Mouse (Mus musculus): ENCODE data around the gene Ulk4.

Ulk4 gene

GRCm38 (mm10) chr9:121019932-121020331 lies 257.1 kb downstream of the Ulk4 start:
- DNase-seq (ENCODE audit: low spot score) = no peak

- DNase-seq (ENCODE audit: low spot score) = peak; percentile 78
Measured at GRCm38 (mm10) chr9:121018524-121019315, 258.3 kb downstream of the Ulk4 start.

DNA sequence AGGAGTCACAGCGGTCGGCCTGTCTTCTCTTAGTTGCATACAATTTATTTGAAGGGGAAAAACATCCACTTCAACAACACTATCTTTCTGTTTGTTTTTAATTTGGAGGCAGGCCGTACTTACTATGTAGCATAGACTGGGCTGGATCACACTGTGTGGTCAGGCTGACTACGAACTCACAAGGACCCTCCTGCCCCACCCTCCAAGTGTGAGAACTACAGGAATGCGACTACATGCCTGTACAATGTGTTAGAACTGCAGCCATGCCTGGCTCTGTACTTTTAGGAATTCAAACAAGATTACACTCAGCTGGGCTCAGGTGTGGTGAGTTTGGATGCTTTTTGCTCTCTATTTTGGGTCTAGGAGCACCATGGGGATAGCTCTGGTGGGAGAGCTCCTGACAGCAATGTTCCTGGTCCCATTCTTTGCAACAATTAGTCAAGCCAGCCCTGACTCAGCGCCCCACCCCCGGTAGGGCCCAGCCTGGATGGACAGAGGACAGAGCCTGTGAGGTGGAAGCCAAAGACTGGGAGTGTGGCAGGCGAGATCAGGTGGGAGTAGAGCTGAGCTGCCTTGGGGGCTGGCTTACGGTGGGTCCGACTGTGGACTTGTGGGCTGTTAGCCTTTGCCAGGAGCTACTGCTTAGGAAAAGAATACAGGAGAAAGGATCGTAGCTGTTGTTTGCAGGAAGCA lies 261.0 kb downstream of the Ulk4 start:
- DNase-seq (ENCODE audit: low spot score) = peak; percentile 64

DNA sequence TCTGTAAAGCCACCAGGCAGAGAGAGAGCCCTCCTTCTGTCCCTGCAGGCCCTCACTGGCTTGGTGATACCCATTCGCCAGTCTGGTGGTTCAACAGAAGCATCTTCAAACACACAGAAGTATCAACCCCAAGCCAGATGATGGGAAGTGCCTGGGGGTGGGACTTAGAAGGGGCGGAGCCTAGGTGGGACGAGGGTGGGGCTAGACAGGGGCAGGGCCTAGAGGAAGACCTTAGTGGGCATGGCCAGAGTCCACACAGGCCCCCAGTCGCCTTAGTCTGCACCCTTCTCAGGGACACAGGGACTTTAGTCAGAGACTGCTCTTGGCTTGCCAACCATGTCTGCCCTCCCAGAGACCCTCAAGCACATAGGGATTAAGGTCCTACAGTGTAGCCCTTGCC lies 265.5 kb downstream of the Ulk4 start:
- DNase-seq (ENCODE audit: low spot score) = peak; percentile 50

DNA sequence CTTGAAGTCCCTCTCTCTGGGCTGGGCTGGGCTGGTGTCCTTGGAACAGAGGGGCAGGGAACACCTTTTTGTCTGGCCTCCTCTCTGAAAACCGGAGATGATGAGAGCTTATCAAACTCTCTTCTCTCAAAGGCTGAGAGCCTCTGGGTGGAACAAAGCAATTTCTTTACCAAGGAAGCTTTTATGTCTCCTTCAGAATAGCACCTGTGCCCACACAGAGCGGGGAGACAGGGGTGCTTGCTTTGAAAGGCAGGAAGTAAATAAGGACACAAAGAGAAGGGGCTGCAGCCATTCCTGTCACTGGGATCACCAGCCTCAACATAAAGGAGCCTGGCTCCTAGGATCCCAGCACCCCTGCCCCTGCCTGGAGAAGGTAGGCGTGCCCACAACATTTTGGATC lies 266.5 kb downstream of the Ulk4 start:
- DNase-seq (ENCODE audit: low spot score) = no peak

DNA sequence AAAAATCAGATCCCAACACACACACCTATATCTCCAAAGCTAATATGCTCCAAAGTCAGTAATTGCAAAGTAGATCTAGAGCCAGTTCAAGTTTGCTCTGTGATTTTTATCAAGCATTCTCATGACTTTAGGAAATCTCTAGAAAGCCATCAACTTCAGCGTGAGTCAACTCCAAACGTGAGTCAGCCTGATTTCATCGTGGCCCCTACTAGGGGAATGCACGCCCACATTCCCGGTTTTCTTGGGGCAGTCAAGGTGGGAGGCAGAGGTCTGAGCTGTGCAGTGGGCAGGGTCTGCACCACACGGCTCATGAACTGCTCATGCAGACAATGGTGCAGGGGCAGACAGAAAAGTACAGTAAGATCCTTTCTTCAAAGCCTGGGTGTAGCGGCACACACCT lies 271.0 kb downstream of the Ulk4 start:
- no peak for DNase-seq (ENCODE audit: low spot score)

- DNase-seq (ENCODE audit: low spot score) = peak; percentile 59
Measured at GRCm38 (mm10) chr9:121001681-121002540, 275.1 kb downstream of the Ulk4 start.

GRCm38 (mm10) chr9:121000641-121001320 lies 276.2 kb downstream of the Ulk4 start:
- DNase-seq (ENCODE audit: low spot score) = no peak

GRCm38 (mm10) chr9:120998696-120999095 lies 278.3 kb downstream of the Ulk4 start:
- DNase-seq (ENCODE audit: low spot score) = no peak

DNA sequence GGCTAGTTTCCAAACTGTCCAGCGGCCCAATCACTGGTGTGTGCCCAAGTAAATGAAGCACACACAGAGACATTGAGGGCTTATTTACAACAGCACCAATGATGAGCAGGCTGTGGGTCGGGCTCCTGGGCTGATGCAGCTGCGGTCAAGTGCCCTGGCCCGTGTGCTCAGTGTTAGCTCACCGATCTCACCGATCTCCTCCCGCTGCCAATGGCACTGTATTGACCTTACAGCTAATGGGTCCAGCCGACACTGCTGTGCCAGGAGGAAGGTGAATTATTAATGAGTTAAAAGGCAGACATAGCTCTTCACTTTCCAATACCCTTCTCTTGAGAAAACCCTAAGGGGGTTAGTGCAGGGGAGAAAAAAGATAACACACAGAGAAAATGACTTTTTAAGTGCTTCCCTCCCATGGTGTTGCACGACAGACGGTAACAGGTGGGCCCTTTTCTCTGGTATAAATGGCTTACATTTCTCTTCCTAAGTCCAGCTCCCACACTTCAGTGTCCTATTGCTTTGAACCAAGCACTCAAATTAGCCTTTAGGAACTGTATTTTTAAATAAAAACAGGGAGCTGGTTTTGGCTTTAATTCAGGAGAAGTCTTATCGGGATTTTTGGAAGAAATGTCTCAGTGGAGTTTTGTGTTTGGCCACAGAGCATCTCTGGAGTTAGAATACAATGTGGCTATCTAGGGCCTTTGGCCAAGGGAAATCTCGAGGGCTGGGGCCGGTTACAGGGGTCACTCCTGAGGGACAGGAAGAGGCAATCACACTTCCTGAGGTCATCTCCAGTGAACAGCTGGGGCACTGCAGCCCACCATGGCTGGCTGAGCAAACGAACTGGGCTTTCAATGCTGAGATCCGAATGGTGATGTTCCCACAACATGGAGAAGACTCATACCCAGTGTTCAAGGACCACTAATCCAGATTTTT lies 282.5 kb downstream of the Ulk4 start:
- no peak for DNase-seq (ENCODE audit: low spot score)

- DNase-seq (ENCODE audit: low spot score) = no peak
Measured at GRCm38 (mm10) chr9:120993004-120993403, 284.0 kb downstream of the Ulk4 start.

DNA sequence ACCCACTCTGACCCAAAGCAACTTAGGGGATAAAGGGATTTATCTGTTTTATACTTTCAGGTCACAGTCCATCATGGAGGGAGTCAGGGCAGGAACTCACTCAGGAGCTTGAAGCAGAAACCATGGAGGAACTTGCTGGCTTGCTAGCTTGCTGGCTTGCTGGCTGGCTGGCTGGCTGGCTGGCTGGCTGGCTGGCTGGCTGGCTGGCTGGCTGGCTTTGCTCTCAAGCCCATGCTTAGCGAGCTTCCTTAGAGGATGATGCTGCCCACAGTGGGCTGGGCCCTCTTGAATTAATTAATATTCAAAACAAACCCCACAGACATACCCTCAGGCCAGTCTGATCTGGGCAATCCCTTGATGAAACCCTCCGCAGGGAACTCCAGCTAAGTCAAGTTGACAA lies 285.2 kb downstream of the Ulk4 start:
- no peak for DNase-seq (ENCODE audit: low spot score)

- DNase-seq (ENCODE audit: low spot score) = no peak
Measured at GRCm38 (mm10) chr9:120989806-120990700, 286.9 kb downstream of the Ulk4 start.

DNA sequence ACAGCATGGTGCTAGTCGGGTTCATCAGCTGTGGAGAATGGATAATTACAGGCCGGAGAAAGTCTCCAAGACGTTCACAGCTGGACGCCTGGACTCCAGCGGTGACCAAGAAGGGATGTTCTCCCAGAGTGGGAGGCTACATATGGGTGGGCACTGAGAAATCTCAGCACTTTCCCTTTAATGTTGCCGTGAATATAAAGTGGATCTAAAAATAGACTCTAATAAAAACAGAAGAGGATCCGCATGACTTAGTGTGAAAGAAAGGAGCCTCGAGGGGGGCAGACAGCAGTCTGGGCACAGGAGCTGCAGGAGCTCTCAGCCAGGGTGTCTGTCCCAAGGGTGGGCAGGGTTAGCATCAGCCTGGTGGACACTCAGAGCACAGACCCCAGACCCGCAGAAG lies 288.9 kb downstream of the Ulk4 start:
- DNase-seq (ENCODE audit: low spot score) = no peak

- DNase-seq (ENCODE audit: low spot score) = no peak
Measured at GRCm38 (mm10) chr9:120986994-120987393, 290.0 kb downstream of the Ulk4 start.

DNA sequence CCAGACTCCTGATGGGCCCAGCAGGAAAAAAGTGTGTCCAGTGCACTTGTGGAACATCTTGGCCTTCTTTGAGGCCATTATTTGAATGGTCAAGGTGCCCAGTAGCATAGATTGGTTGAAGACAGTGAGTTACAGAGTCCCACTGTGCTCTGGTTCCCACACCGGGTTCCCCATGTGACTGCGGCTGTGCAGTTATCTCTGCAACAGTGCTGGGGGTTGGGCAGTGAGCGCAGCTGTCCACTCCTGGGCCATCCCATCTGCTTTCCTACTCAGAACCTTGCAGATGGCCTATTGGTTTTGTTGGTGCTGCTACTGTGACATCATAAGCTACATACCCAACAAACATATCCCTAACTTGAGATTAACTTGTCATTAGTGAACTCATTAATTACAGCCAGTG lies 290.7 kb downstream of the Ulk4 start:
- no peak for DNase-seq (ENCODE audit: low spot score)

- peak; percentile 69 for DNase-seq (ENCODE audit: low spot score)
Measured at GRCm38 (mm10) chr9:120985524-120985923, 291.5 kb downstream of the Ulk4 start.

DNA sequence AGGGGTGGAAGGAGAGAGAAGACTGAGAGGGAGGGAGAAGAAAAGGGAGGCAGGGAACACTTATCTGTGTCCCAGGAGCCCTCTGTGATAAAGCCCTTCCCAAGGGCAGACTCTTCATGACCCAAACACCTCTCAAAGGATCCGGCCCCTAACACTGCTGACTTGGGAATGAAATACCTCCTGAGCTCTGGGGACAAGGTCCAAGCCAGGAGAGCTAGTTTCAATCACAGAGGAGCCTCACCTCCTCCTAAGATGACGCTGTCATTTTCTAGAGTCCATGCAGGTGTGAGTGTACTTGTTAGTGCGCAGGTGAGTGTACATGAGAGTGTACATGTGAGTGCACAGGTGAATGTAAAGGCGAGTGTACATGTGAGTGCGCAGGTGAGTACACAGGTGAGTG lies 292.0 kb downstream of the Ulk4 start:
- peak; percentile 69 for DNase-seq (ENCODE audit: low spot score)

DNA sequence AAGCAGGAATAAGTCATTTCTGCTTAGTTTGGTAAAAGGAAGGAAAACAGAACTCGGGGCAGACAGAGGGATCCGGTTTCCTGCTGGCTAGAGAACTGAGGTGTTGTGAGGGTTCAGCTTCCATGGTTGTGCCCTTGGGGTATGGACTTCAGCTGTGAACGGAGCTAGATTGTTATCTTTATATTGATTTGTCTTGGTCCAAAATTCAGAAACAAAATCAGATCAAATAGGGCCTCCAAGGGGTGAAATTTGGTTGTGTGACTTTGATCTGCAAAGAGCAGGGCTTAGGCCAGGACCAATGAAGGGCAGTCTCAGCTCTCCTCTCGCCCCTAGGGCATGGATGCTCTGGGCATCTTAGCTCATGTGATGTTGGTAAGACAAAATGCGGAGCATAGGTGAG lies 292.5 kb downstream of the Ulk4 start:
- no peak for DNase-seq (ENCODE audit: low spot score)

DNA sequence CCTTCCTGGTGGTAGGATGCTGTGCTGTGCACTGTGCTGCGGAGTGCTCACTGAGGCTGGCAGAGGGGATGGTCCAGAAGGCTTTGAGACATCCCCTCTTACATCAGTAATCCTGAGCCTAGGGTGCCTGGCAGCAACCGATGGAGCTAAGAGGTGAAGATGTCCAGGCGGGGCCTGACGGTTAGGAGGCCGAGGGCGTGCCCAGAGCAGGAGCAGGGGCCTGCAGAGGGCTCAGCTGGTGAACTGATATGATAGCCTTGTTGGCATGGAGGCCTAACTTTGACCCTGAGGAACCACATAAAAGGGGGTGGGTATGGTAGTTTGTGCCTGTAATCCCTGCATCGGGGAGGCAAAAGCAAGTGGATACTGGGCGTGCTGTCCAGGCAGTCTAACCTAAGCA lies 293.1 kb downstream of the Ulk4 start:
- no peak for DNase-seq (ENCODE audit: low spot score)
